Mouse (Mus musculus) fat pad, adult 2 months (tissue): ENCODE results near the gene AC109138.7.
"Not testable (repeated sequence)": the region's sequence is repeated elsewhere in the genome, so short reads cannot be mapped to it uniquely, and the experiment has no call there.

Experiments used
- DNase-seq: peaks from one replicate; pipeline ENCODE4 v3.0.0-alpha.2; 2011; ENCODE audit warnings: low read depth, low spot score; ENCODE audit errors: extremely low read depth

The AC109138.7 gene

GRCm38 (mm10) chr19:4247010-4247409 is 32.9 kb downstream of the AC109138.7 start:
- no peak for DNase-seq

DNA sequence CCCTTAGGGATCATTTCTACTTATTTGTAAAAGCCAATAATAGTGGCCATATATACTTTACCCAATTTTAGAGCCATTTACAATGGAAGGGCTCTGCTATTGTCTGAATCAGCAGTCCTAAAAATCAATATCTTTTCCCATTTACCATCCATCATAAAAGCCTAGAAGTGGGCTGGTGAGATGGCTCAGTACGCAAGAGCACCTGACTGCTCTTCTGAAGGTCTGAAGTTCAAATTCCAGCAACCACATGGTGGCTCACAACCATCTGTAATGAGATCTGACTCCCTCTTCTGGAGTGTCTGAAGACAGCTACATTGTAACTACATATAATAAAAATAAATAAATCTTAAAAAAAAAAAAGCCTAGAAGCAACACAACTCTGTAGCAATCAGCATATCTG is 34.5 kb downstream of the AC109138.7 start:
- not testable (repeated sequence) for DNase-seq

- no peak for DNase-seq
Observed at GRCm38 (mm10) chr19:4254230-4254629, 40.1 kb downstream of the AC109138.7 start.

DNA sequence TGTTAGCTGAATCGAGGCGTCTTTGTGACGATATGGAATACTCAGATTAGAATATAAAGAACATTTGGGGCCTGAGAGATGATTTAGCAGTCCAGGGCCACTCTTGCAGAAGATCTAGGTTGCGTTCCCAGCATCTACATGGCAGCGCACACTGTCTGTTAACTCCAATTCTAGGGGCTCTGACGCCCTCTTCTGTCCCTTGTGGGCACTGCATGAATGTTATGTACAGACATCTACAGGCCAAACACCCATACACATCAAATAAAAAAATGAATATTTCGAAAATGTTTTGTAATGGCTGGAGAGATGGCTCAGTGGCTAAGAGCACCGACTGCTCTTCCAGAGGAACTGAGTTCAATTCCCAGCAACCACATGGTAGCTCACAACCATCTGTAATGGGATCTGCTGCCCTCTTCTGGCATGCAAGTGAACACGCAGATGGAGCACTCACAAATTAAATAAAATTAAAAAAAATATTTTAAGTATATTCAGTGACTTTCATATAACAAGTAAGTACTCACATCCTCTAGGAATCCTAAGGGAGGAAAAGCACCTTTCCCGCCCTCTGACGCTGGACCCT is 41.5 kb downstream of the AC109138.7 start:
- DNase-seq = no peak

- no peak for DNase-seq
Observed at GRCm38 (mm10) chr19:4257216-4257896, 43.2 kb downstream of the AC109138.7 start.

DNA sequence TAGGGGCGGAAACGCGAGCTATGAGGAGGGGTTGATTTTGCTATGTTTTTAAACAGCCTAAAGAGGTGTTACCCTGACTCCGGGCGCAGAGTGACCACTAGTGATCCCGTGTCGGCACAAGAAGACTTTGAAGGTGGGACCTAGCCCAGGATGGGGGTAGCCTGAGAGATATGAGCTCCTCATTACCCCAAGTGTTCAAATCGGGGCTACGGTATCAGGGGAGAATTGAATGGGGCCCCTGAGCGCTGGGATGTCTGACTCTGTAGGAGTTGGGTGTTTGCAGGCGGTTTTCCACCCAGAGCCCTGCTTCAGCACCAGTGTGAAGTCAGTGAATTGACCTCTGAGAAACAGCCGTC is 43.7 kb downstream of the AC109138.7 start:
- no peak for DNase-seq

DNA sequence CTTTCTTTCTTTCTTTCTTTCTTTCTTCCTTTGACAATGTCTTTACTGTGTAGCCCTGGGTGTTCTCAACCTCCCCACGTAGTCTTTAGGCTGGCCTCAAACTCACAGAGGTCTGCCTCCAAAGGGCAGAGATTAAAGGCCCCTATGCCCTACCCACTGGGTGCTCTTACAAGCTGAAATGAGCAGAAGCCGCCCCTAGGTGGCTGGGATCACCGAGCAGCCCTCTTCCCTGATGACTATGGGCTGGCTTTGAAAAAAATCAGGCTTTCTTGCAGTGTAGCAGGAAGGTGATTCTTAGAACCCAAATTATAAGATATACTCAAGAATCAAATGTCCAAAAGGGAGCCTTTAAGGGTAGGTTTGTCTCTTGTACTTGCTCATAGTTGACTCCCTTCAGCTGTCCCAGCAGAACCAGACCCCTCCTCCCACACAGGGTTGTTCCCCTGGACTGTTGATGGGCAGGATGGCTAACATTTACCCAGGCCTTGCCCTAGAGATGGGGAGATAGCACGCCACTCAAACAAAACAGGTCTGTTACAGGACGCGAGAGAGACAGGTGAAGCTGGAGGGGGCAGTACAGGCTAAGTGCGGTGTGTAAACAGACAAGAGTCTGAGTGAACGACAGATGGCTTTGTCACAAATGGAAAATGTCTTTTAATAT is 47.0 kb downstream of the AC109138.7 start:
- no peak for DNase-seq

- no peak for DNase-seq
Observed at GRCm38 (mm10) chr19:4262756-4263155, 48.6 kb downstream of the AC109138.7 start.

DNA sequence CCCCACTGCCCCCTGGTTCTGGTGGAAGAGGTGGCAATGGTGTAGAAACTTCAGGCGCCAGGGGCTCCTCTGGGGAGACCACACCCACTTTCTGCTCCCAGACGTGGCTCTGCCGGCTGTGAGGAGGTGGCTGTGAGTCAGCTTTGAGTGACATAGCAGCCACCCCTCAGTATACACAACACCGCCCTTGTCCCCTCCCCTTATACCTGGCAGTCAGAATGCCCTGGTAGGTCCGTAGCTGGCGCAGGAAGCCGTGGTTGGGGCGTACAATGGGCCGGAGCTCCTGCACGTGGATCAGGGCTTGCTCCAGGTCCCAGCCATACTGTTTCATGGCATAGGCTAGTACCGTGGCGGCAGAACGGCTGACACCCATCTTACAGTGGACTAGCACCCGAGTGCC is 49.5 kb downstream of the AC109138.7 start:
- DNase-seq = no peak

GRCm38 (mm10) chr19:4264171-4264780 is 50.1 kb downstream of the AC109138.7 start:
- no peak for DNase-seq

GRCm38 (mm10) chr19:4265956-4266355 is 51.8 kb downstream of the AC109138.7 start:
- no peak for DNase-seq

- peak; percentile 51 for DNase-seq
Observed at GRCm38 (mm10) chr19:4268566-4269361, 54.6 kb downstream of the AC109138.7 start, which contains the start of gene Ssh3. Gene Ssh3, minus strand, starts transcription at chr19:4269180.

- no peak for DNase-seq
Observed at GRCm38 (mm10) chr19:4270187-4270586, 56.0 kb downstream of the AC109138.7 start.

DNA sequence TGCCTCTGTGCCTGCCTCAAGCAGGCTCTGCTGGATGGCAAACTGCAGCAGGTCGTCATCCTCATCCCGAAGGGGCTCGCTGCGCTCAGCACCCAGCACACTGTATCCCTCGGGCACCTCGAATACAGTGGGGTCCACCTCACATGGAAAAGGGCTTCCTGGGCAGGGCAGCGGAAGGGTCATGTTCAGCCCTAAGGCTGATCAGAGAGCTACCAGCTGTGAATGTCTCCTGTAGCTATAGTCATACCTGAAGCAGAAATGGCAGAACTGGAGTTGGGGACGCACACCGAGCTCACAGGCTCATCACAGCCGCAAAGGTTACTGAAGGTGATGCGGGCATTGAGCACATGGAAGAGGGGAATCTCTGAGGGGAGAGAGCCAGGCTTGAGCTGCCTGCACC is 56.8 kb downstream of the AC109138.7 start:
- DNase-seq = no peak

GRCm38 (mm10) chr19:4279487-4279886 is 65.3 kb downstream of the AC109138.7 start:
- DNase-seq = no peak

DNA sequence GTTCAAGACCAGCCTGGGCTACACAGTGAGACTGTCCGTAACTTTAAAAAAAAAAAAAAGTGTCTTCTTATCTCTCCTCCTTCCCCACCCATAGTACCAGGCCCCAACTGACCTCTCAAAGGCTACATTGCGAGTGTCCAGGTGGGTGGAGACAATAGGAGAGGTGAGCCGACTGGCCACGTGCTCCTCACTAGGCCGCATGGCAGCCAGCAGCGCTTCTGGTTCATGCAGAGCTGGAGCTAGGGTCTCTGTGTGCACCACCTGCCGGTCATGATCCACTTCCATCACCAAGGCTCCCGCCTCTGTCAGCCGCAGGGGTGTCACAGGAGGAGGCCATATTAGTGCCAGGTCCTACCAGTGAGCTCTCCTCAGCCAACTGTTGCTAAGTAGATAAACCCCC is 66.3 kb downstream of the AC109138.7 start:
- DNase-seq = no peak
